Mouse (Mus musculus) mouse embryonic stem cell (cell line): ENCODE results near the gene Sgk1.

Source experiments
- in situ Hi-C, 2 experiments: fragments of 300-500 bp; cut with MboI; formaldehyde crosslinking; loops; 1 replicate in 1 of 2; 3 replicates in 1 of 2; pipeline ENCODE4 v1.14.3; 2019 to 2020; ENCODE audit warnings: low sequenced_read_pairs in 2 of 2, low pct_unique_long_range_greater_than_20kb in 1 of 2, mixed read lengths in 1 of 2; ENCODE audit not compliant: unreplicated experiment in 1 of 2

Sgk1 gene

DNA sequence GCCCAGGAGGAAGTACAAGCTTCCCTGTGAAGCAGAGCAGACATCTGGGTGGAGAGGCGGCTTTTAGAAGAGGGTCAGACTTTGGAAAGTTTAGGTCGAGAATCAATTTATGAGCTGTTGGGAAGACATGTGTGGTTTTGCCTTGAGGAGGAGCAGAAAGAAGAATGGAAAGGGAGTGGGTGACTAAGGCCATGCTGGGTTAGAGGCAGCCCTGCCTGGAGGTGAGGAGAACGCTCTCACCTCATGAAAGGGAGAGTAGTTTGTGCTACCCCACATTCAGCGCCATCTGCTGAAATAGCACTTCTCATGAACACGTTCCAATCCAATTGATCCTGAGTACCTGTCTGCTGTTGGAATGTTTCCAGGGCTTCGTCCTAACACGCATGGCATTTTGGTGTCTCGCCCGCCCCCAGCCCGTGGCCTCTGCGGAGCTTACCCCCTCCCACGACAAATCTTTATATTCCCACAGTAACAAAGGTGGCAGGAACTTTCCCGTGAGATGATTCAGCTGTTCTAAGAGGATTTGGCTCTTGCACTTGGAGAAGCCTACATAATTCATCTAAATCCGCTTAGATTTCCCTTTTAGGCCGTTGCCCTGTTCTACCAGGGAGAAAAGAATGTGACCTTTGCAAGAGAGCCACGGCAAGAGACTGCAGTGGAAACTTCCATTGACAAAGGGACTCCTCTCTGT lies 135.6 kb downstream of the Sgk1 start:
- in situ Hi-C loops: loop anchor here in 1 of 2 experiments (25.0 kb wide), 1 partner anchor 430 kb away; the partner anchor contains the start of gene 1700020N01Rik

GRCm38 (mm10) chr10:22018618-22019017 lies 136.6 kb downstream of the Sgk1 start:
- in situ Hi-C loops: loop anchor here in 1 of 2 experiments (25.0 kb wide), 1 partner anchor 431 kb away; the partner anchor contains the start of gene 1700020N01Rik

DNA sequence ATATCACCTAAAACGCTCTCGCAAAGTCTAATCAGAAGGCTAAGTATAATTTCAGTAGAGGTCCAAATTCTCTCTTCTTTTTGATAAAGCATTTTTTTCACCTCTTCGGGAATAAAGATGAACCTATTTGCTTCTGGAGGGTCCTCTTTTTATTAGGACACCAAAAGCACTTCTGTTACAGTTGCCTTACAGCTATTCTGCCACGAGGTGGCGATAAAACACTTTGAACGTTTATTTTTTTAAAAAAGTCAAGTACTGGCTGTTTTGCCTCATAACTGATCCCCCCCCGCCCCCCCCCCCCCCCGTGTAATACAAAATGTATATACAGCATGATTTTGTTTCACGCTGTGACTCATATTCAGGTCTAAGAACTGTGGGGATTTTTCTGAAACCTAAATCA lies 152.3 kb downstream of the Sgk1 start:
- in situ Hi-C loops: loop anchor here in 1 of 2 experiments (25.0 kb wide), 2 partner anchors 103 to 453 kb away; partner anchors contain the start of gene E030030I06Rik

- in situ Hi-C loops: loop anchor here in 1 of 2 experiments (25.0 kb wide), 2 partner anchors 101 to 451 kb away; partner anchors contain the start of gene E030030I06Rik
Observed at GRCm38 (mm10) chr10:22036256-22036655, 154.3 kb downstream of the Sgk1 start.
